Mouse (Mus musculus): Measurements from ENCODE around the gene Rbbp8nl. TPM values are rescaled to one million over a fixed set of nuclear protein-coding genes. Genes with fewer than 3 reads are reported as not detected.

Gene Rbbp8nl
- total RNA-seq (2017), result not detected in 3 replicates

DNA sequence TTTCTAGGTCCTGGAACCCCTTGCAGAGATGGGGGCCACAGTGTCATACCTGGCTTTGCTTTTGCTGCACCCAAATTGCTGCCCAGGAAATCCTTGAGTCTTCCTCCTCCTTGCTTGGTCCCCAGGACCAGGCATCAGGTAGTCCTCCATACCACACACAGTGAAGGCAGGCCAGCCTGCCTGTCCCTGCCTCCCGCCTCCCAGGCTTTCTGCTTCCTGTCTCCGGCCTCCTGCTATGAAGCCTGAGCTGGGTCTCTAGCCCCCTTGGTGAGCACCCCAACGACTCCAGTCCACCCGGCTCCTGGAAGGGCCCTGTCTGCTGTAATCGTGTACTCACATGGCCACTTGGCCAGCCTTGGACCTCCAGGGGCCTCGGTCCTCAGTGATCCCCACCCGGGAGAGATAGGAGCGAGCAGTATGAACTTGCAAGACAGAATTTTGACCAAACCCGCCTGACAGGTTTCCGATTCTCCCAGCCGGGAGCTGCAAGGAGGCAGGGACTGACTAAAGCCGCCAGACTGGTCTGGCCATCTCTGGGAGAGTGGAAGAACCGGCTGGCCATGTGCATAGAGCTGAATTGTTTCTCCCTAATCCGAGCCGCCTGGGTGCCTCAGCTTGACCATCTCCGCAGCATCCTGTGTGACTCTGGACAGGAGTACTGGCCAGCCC is at the start of gene Rbbp8nl:
Gene Rbbp8nl (minus strand): TSS at position 440 of the 669 bp plus-strand sequence.
- no peak for ATAC-seq (replicated peaks; ENCODE audit: insufficient number of reproducible peaks, low FRiP score, low TSS enrichment, poor library complexity, severe bottlenecking)

DNA sequence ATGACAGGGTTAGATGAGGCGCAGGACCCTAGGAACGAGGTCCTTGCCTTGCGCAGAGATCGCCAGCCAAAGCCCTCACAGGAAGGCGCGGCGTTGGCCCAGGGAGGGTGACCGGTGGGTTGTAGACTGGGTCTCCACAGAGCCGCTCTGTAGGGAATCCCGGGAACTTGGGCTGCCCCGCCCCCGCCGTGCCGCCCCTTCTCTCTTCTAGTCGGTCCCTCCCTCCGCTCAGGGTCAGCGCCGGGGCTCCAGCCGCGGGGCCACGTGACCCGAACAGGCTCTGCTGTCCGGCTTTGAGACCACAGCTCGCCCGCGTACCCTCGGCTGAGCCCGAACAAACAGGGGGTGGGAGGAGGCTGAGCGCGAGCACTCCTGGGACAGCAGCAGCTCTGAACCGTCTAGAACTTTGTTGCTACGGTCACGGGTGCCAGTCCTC is 44.9 kb upstream of the Rbbp8nl start, which contains the start of gene Gata5:
Gene Gata5 (minus strand): TSS at position 149 of the 436 bp plus-strand sequence.
- ATAC-seq (replicated peaks; ENCODE audit: insufficient number of reproducible peaks, low FRiP score, low TSS enrichment, poor library complexity, severe bottlenecking), result no peak

DNA sequence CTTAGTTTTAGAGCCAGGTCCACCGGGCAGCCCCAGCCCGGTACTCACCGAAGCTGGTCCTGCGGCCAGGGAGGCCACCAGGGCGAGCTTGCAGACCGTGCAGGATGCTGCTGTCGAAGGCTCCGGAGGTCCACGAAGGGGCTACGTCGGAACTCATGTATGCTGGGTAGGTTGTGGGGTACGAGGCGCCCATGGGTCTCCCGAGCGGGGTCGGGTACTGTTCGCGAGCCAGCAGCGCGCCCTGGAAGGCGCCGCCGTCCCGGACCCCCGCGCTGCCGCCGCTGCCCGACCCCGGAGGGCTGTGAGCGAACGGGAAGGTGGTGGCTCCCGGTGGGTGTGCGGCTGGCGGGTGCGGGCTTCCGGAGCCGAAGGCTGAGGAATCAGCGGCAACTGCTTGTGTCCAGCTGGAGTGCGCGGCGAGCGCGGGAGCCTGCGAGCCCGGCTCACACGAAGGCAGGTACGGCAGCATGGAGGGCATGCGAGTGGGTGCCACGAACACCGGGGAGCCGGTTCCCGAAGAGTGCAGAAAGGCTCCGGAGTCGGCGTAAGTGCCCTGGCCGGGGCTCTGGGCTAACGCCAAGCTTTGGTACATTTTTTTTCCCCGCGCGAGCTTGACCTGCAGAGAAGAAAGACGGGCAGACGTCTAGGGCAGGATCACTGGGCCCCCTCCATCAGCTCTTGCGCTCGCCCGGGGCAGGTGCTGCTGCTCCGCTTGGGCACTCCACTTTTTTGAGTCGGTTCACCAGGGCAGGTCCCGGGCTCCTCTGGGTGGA is 44.3 kb upstream of the Rbbp8nl start:
- no peak for ATAC-seq (replicated peaks; ENCODE audit: insufficient number of reproducible peaks, low FRiP score, low TSS enrichment, poor library complexity, severe bottlenecking)

DNA sequence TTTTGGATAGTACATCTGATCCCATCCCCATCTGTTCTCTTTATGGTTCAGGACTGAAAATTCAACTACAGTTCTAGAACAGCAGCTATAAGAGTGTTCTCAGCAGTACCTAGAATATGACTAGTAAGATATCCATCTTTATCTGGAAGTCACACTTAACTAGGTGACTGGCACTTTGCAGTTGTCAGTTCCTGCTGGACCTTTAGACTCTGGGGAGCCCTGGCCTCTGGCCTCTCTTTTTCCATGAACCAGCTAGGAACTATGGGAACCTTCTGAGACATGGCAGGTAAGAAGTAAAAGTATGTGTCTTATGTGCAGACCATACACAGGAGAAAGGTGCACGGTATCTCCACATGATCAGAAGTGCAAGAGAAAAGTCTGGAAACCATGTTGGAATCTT is 39.8 kb upstream of the Rbbp8nl start:
- ATAC-seq (replicated peaks; ENCODE audit: insufficient number of reproducible peaks, low FRiP score, low TSS enrichment, poor library complexity, severe bottlenecking), result no peak

DNA sequence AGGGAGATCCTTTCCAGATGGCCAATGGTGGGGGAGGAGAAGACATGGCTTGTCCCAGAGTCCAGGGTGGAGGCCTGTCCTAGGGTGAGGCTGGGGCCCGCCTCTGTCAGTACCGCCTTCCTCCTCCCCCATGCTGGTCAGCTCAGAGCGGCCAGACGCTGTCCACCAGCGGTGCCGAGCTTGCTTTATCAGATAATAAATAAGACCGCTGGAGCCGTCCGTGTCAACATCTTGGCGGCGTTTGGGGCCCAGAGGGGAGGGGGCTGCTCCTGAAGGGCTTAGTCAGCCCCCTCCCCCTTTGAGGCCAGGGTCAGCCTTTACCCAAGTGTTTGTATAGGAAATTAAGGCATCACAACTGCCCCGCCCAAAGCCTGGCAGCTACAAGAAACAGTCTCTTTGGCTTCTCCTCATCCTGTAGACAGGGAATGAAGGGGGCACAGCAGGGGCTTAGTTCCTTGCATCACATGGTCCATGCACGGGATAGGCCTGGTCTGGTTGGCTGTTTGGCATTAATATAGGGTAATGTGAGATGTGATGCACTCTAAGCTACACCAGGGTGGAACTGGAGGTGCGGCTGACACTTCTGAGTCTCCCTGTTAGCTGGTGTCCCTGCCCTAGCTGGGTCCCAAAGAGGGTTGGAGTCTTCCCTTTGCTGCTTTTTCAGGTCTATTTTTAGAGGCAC is 33.1 kb upstream of the Rbbp8nl start:
- no peak for ATAC-seq (replicated peaks; ENCODE audit: insufficient number of reproducible peaks, low FRiP score, low TSS enrichment, poor library complexity, severe bottlenecking)

DNA sequence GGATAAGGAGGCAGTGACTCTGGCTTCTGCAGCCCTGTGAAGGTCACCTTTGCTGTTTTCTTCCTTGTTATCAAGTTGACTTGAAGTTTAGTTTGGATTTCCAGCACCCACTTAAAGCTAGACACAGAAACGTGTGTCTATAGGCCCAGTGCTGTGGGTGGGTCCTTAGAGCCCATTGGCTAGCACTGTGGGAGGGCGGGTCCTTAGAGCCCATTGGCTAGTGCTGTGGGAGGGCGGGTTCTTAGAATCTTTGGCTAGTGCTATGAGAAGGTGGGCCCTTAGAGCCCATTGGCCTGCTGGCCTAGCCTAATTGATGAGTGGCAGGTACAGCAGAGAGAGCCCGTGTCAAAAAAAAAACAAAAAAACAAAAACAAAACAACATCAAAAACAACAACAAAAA is 30.5 kb upstream of the Rbbp8nl start:
- ATAC-seq (replicated peaks; ENCODE audit: insufficient number of reproducible peaks, low FRiP score, low TSS enrichment, poor library complexity, severe bottlenecking), result no peak

DNA sequence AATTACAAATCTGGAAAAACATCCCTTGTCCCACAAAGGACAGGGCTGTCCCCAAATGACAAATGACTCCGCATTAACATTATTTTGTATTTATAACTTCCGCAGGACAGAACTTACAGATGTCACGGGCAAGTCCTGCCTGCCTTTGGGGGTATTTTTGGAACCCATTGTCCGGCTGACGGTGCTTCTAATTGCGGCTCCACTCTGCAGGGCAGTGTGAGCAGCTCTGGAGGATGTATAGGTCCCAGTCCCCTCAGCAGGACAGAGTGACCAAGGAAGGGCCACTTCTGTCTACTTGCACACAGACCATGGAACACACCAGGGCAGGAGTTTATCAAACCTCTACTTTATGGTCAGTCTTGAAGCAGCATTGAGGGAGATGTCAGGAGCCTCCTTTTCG is 27.9 kb upstream of the Rbbp8nl start:
- ATAC-seq (replicated peaks; ENCODE audit: insufficient number of reproducible peaks, low FRiP score, low TSS enrichment, poor library complexity, severe bottlenecking), result no peak

DNA sequence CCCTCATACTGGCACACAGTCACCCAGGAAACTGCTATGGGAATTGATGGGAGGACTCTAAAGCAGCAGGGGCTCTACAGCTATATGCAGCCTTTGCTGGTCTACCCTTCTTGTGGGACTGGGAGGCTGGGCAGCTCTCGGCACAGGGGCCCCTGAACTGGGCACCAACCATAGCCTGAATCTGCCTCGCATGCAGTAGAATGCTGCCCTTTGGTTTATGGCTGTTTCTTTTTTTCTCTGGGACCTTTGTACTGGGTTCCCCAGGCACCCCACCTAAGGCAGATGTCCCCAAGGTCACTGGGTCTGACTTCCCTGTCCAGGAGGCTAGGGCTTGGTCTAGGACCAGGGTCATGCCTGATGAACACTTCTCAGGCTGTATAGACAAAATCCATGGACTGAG is 24.6 kb upstream of the Rbbp8nl start:
- no peak for ATAC-seq (replicated peaks; ENCODE audit: insufficient number of reproducible peaks, low FRiP score, low TSS enrichment, poor library complexity, severe bottlenecking)

DNA sequence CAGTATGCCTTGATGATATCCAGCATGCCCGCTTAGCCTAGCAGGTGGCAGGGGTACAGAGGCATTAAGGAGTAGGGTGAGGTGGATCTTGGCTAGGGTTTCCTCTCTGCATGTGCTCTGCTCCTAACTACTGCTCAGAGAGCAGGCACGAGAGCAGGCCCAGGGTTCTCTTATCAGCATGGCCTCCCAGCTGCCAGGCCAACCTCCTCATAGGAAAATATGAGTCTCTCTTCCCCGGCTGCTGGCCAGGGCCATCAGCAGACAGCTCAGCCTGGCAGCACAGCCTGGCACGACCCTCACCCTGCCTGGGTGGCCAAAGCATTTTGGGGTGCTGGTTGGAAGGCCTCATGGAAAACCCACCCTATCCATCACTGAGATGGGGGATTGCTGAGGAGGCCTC is 21.5 kb upstream of the Rbbp8nl start:
- ATAC-seq (replicated peaks; ENCODE audit: insufficient number of reproducible peaks, low FRiP score, low TSS enrichment, poor library complexity, severe bottlenecking), result no peak

DNA sequence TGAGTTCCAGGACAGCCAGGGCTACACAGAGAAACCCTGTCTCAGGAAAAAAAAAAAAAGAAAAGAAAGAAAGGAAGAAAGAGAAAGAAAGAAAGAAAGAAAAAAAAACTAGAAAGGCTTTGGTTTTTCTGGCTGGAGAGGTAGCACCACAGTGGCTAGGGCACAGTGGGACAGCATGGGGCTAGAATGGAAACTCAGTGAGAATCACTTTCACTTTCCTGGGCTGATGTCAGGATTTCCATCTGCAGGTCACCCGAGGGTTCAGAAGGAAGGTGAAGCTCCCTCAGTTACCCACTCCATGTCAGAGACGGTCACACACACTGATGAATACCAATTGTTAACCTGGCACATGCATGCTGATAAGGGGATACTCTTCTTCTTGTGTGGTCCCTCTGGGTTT is 18.0 kb upstream of the Rbbp8nl start:
- ATAC-seq (replicated peaks; ENCODE audit: insufficient number of reproducible peaks, low FRiP score, low TSS enrichment, poor library complexity, severe bottlenecking), result no peak

DNA sequence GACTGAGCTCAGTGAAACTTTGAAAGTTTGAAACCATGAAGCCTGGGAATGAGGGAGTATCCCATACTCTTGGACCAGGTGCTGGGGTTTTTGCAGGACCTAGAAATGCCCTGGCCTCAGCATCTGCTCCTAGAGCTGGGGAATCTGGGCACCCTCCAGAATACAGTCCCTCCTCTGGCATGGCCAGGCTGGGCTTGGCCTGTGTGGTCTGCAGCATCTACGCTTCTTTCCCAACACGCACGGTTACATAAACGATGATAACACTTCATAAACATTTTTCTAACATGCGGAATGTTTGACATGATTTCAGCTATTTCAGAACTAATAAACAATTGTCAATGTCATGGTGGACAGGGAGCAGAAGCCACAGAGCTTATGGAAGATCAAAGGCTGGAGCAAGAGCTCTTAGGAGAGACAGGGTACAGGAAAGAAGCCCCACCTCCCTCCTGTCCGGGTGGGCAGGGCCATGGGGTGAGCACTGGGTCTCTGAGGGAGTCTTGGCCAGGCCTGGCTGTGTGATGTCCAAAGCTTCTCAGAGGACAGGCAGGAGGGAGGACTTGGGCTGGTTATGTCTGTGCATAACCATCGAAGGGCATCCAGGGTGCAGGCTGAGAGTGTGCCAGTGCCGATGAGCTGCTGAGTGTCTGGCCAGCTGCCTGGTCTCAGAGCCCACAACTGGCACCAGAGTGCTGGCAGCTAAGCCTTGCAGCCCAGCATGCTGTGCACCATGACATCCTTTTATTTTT is 16.9 kb upstream of the Rbbp8nl start:
- no peak for ATAC-seq (replicated peaks; ENCODE audit: insufficient number of reproducible peaks, low FRiP score, low TSS enrichment, poor library complexity, severe bottlenecking)

DNA sequence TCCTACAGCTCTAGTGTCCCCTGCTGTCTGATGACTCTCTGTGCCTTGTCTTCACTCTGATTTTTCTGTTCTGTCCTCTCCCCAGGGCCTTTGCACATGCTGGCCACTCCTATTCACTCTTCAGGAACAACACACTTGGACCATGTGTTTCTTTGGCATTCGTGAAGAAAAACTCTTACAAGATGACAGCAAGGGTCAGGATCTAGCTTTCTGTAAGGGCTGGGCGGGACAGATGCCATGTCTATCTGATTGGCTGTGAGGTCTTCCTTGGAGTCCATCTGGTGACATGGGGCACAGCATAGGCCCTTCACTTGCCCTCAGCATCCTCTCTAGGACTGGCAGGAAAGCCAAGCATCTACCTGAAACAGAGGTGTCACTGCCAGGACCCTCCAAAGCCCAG is 16.3 kb upstream of the Rbbp8nl start:
- no peak for ATAC-seq (replicated peaks; ENCODE audit: insufficient number of reproducible peaks, low FRiP score, low TSS enrichment, poor library complexity, severe bottlenecking)

DNA sequence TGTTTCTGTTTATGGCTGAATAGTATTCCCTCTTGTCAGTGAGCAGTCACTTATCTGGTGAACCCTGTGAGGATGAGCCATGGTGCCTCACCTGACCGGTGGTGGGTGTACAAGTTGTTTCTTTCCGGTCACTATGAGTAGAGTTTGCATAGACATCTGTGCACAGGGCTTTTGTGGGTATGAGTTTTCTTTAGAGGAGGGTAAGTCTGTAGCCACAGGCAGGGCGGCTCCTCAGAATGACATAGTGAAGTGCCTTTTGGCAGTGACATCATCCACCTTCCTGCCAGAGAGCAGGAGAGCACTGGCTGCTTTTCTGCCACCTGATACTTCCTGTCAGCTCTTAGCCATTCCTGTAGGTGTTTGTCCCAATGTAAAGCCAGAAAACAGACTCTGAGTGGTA is 15.8 kb upstream of the Rbbp8nl start:
- ATAC-seq (replicated peaks; ENCODE audit: insufficient number of reproducible peaks, low FRiP score, low TSS enrichment, poor library complexity, severe bottlenecking), result no peak

DNA sequence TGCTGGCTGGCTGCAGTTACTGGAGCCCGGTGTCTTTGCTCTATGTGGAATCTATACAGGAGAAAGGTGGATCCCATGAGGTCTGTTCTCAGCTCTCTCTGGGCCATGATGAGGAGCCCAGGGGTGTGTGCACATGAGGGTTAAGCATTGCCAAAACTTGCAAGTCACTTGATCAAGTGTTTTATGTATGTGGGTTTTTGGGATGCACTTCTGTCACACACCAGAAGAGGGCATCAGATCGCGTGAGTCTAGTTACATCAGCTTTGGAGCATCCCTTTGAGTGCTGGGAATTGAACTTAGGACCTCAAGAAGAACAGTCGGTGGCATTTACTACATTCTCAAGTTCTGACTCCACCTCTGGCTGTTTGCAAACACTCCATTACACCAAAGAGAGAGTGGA is 14.9 kb upstream of the Rbbp8nl start:
- no peak for ATAC-seq (replicated peaks; ENCODE audit: insufficient number of reproducible peaks, low FRiP score, low TSS enrichment, poor library complexity, severe bottlenecking)

DNA sequence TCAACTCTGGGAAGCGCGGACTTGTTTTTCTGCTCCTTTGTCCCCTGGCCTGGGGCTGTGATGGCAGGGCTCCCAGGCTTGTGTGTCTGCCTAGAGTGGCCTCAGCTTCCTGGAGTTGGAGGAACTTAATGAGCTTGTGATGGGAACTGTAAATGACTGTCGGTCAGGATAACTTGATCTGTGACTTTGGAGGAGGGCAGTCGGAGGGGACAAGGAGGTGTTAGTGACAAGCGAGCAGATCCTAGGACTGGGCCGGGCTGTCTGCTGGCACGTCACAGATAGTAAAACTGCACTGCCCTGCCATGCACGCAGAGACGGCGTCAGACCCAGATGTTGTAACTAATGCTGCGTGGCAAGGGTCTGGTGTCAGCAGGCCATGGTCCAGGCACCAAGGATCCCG is 13.8 kb upstream of the Rbbp8nl start:
- ATAC-seq (replicated peaks; ENCODE audit: insufficient number of reproducible peaks, low FRiP score, low TSS enrichment, poor library complexity, severe bottlenecking), result no peak

DNA sequence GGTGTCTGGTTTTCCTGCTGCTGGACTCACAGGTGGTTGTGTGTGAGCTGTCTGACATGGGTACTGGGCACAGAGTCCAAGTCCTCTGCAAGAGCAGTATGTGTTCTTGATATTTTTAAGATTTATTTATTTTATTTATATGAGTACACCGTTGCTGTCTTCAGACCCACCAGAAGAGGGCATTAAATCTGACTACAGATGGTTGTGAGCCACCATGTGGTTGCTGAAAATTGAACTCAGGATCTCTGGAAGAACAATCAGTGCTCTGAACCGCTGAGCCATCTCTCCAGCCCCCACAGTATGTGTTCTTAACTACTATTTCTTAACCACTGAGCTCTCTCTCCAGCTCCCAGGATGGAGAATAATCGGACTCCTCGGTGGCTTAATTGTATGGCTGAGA is 12.5 kb upstream of the Rbbp8nl start:
- ATAC-seq (replicated peaks; ENCODE audit: insufficient number of reproducible peaks, low FRiP score, low TSS enrichment, poor library complexity, severe bottlenecking), result no peak

DNA sequence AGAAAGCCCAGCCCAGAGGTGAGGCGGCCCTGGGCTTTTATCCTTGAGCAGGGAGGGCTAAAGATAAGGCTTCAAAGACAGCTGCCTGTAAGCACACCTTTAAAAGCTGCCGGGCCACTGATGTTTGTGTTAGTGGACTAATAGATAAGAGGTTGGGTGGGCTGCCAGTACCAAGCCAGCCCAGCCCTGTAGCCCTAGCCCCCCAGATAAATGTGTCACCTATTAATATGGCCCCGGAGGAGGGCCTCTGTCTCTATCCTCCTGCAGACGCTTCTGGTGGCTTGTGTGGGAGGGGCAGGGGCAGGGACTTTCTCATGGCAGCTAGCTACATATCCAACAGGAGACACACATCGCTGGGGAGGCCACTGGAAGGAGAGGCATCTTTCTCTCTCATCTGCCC is 11.1 kb upstream of the Rbbp8nl start:
- ATAC-seq (replicated peaks; ENCODE audit: insufficient number of reproducible peaks, low FRiP score, low TSS enrichment, poor library complexity, severe bottlenecking), result no peak

DNA sequence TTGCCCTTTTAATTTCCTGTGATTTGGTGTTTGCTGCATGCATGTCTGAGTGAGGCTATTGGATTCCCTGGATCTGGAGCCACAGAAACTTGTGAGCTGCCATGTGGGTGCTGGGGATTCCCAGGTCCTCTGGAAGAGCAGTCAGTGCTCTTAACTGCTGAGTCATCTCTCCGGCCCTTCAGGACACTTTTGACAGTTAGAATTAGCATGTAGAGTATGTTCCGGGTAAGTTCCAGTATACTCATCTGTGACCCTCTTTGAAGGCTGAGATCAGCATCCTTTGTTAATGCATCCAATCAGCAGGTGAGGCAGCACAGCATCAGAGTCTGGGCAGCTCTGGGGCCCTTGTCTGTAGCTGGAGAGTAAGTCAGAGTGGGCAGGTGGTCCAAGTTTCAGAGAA is 10.6 kb upstream of the Rbbp8nl start:
- ATAC-seq (replicated peaks; ENCODE audit: insufficient number of reproducible peaks, low FRiP score, low TSS enrichment, poor library complexity, severe bottlenecking), result no peak

DNA sequence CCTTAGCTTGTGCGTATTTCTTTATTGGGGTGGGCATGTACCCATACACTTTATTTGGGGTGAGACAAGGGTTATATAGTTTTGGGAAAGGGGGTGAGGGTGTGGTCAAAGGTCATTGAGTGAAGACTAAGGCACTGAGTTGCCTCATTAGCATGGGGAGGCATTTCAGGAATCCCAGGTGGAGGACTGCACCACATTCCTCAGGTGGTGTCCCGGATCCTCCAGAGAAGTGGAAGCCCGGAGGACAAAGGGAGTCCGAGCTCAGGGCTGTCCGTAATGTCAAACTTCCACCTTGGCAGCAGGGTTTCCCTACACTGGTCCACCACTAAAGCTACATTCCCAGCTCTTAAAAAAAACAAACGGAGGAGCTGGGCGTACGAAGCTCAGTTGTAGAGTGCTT is 3.2 kb upstream of the Rbbp8nl start:
- ATAC-seq (replicated peaks; ENCODE audit: insufficient number of reproducible peaks, low FRiP score, low TSS enrichment, poor library complexity, severe bottlenecking), result no peak

Data from monocyte, adult 5-6 weeks (primary cell).